Mouse (Mus musculus) ES-CJ7 (cell line): ENCODE results near the gene Hist1h2ab.
"Not testable (repeated sequence)": the region's sequence is repeated elsewhere in the genome, so short reads cannot be mapped to it uniquely, and the experiment has no call there.

Experiments used
- DNase-seq: peaks from one replicate; pipeline ENCODE4 v3.0.0; 2011; ENCODE audit warnings: low read depth, low spot score

The Hist1h2ab gene

DNA sequence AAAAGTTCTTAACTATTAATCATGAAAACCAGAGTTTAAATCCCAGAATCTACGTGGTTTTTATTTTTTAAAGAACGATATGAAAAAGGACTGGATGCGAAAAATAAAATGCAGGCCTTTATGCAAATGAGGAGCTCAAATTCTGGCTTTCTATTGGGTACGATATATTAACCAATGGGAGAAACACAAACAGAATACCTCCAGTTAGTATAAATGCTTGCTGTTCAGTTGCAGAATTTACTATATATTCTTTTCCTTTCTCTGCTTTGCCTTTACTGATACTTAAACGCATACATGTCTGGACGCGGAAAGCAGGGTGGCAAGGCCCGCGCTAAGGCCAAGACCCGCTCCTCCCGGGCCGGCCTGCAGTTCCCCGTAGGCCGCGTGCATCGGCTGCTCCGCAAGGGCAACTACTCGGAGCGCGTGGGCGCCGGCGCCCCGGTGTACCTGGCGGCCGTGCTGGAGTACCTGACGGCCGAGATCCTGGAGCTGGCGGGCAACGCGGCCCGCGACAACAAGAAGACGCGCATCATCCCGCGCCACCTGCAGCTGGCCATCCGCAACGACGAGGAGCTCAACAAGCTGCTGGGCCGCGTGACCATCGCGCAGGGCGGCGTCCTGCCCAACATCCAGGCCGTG lies at the start of gene Hist1h2ab:
Gene Hist1h2ab, plus strand, starts transcription at position 288 of the 639 bp plus-strand sequence.
- peak; percentile 89 for DNase-seq

- DNase-seq = no peak
Measured at GRCm38 (mm10) chr13:23702220-23702619, 48.7 kb upstream of the Hist1h2ab start.

DNA sequence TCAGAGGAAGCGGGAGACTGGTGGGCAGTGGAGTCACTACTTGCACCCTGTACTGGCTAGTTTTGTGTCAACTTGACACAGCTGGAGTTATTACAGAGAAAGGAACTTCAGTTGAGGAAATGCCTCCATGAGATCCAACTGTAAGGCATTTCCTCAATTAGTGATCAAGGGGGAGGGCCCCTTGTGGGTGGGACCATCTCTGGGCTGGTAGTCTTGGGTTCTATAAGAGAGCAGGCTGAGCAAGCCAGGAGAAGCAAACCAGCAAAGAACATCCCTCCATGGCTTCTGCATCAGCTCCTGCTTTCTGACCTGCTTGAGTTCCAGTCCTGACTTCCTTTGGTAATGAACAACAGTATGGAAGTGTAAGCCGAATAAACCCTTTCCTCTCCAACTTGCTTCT lies 48.1 kb upstream of the Hist1h2ab start:
- not testable (repeated sequence) for DNase-seq

DNA sequence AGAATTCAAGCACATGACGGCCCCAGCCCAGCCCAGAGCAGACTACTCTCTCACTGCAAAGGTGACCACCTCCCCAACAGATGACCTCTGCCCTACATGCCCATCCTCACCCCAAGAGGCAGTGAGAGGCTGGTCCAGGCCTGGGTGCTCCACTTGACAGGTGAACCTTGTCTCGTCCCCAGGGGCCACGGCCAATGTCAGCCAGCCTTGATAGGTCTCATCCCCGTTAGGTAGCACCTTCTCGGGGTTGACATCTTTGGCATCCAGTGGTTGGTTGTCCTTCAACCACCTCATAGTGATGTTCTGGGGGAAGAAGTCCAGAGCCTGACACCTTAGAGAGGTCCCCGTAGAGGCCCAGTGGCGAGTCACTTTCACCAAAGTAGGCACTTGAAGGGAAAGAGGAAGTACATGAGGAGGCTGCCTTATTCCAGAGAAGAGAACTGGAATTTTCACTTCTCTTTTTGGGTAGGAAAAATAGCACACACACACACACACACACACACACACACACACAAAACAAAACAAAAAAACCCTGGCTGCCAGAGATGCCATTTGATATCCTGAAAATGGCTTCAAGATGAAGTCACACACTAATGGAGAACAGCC lies 45.1 kb upstream of the Hist1h2ab start:
- DNase-seq = no peak

DNA sequence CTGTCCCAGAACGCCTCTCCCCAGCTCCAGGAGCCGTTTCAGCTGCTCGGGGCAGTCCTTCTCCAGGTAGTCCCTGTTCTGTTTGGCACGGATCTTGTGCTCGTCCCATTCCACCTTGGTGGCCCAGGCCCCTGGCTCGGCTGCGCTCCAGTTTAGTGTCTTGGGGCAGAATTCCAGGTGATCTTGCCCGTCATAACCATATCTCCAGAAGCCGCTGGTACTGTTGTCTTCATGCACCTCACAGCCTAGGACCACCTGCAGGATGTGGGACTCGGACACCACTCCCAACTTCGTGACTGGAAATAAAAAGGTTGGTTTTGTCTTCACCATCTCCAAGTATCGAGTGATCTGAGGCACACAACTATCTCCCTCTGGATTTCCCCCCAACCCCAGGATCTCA lies 44.2 kb upstream of the Hist1h2ab start:
- DNase-seq = no peak

GRCm38 (mm10) chr13:23708041-23708440 lies 42.9 kb upstream of the Hist1h2ab start:
- no peak for DNase-seq

- DNase-seq = no peak
Measured at GRCm38 (mm10) chr13:23708654-23709053, 42.3 kb upstream of the Hist1h2ab start.

- no peak for DNase-seq
Measured at GRCm38 (mm10) chr13:23709714-23710373, 41.1 kb upstream of the Hist1h2ab start.

- DNase-seq = peak; percentile 27
Measured at GRCm38 (mm10) chr13:23710374-23711089, 40.4 kb upstream of the Hist1h2ab start, which contains the start of gene Hfe. TSS of gene Hfe (minus strand) at chr13:23710854.

- no peak for DNase-seq
Measured at GRCm38 (mm10) chr13:23716261-23717042, 34.5 kb upstream of the Hist1h2ab start.

- no peak for DNase-seq
Measured at GRCm38 (mm10) chr13:23717176-23717575, 33.8 kb upstream of the Hist1h2ab start.

DNA sequence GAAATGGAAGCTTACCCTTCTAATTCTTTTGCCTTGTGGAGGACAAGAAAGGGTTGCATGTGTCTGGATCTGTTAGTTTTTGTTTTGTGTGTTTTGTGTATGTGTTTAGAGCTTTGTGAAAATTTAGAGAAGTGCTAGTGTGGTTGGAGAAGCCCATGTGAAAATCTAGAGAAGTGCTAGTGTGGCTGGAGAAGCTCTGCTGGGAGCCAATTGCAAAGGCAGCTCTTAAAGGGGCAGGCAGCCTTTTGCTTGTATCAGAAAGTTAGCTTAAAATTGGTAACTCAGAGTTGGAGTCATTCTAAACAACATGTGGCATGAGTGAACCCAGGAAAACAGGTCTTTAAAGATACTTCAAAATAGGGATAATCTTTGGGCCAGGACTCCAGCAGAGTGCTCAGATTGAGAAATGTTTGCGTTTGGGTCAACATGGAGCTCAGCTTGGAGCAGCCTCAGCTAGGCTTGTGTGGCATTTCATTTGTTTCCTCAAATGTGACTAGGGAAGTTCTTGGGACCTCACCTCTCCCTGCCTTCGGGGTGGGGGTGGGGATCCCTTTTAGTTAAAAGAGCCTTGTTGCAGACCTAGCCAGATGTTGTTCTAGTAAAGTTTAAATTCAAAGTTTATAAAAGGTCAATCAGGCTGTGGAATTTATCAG lies 33.2 kb upstream of the Hist1h2ab start:
- DNase-seq = not testable (repeated sequence)

DNA sequence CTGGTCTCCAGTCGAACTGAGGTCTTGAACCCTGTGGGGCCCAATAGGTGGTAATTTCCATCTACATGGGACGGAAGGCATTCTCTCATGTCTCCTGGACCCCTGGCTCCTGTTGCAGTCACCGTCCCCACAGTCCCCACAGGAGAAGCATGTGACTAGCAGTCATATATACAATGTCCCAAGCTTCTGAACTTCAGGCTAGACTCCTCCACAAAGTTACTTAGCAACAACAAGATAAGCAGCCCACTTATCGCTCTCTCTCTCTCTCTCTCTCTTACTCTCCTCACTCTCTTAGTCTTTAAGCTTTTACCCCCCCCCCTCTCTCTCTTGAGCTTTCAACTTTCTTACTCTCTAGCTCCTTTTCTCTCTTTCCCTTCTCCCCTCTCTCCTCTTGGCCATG lies 26.7 kb upstream of the Hist1h2ab start:
- DNase-seq = no peak

DNA sequence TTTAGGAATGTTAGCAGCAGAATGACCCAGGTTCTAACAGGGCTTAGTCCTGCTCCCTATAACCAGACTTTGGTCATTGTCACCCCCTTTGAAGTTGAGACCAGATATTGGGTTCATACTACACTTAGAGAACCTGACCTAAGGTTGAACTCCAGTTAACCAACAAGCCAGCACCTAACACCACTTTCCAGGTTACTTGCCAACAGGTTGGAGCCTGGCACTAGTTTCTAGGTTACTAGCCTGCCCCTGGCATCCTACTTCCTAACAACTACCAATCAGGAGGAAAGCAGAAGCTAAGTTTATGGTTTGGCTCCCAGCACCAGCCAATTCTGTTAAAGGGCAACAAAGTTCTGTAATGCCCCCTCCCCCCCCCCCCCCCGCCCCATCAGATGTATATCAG lies 25.7 kb upstream of the Hist1h2ab start:
- no peak for DNase-seq

- no peak for DNase-seq
Measured at GRCm38 (mm10) chr13:23728472-23729191, 22.3 kb upstream of the Hist1h2ab start.

- no peak for DNase-seq
Measured at GRCm38 (mm10) chr13:23729192-23729525, 21.8 kb upstream of the Hist1h2ab start.

GRCm38 (mm10) chr13:23729706-23730105 lies 21.2 kb upstream of the Hist1h2ab start:
- DNase-seq = no peak

DNA sequence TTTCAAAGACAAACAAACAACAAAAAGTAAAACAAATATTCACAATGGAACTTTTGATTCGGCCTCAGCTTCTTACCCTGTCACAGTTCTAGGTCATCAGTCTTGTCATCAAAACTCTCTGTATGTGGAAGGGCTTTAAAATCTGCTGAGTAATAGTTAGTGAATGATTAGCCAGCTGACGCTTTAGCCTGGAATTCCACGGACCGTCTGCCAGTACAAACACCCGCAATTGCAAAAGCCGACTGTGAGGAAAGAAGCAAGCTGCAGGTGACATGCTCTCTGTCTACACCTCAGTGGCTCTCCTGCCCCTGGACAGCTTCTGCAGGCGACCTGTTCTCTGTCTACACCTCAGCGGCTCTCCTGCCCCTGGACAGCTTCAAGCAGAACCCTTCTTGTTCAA lies 20.4 kb upstream of the Hist1h2ab start:
- DNase-seq = no peak

DNA sequence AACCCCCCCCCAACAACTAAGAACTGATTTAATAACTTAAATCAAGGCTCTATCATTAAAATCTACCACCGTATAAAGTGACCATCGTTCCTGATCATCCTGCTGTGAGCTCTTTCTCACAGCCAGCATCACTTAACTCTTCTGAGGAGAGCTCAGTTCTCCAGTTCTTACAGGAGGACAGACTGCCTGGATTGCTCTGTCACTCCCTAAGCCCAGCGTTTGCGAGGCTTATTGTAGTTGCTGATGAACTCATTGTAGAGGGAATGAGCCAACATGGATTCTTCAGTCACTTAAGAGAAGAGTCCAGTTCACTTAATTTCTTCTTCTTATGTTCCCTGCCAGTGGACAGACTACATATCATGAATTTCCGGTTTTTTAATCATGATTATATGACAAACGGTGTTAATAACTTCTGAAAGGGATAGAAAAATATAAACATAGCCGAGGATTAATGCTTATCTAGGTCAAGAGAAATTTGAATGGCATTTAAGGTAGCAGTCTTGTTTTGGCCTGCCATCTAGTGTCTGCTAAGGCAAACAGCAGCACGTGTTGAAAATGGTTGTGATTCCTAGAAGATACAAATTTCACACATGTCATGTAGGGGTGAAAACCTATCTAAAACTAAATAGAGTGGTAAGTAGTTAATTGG lies 18.6 kb upstream of the Hist1h2ab start:
- peak; percentile 49 for DNase-seq

GRCm38 (mm10) chr13:23737091-23737490 lies 13.8 kb upstream of the Hist1h2ab start:
- DNase-seq = no peak
